Mouse (Mus musculus): Measurements from ENCODE around the gene Sgcg. TPM values are rescaled to one million over a fixed set of nuclear protein-coding genes. Genes with fewer than 3 reads are reported as not detected.
A peak's percentile ranks its signal among the peaks of the same experiment; 100 is the strongest.

Gene Sgcg
- not detected in 2 replicates for total RNA-seq (2015)
- not detected in 2 replicates for total RNA-seq (2017)

GRCm38 (mm10) chr14:61258352-61258751 is at the start of gene Sgcg:
Gene Sgcg (minus strand): TSS chr14:61258490.
- ATAC-seq (ENCODE audit: poor library complexity, severe bottlenecking): no peak

GRCm38 (mm10) chr14:61303969-61304609 is 45.8 kb upstream of the Sgcg start:
- no peak for ATAC-seq (ENCODE audit: poor library complexity, severe bottlenecking)

- ATAC-seq (ENCODE audit: poor library complexity, severe bottlenecking): peak; percentile 79
Measured at GRCm38 (mm10) chr14:61302428-61302827, 44.1 kb upstream of the Sgcg start.

GRCm38 (mm10) chr14:61301323-61301722 is 43.0 kb upstream of the Sgcg start:
- peak; percentile 67 for ATAC-seq (ENCODE audit: poor library complexity, severe bottlenecking)

- ATAC-seq (ENCODE audit: poor library complexity, severe bottlenecking): no peak
Measured at GRCm38 (mm10) chr14:61299810-61300209, 41.5 kb upstream of the Sgcg start.

GRCm38 (mm10) chr14:61294738-61295079 is 36.4 kb upstream of the Sgcg start:
- peak; percentile 74 for ATAC-seq (ENCODE audit: poor library complexity, severe bottlenecking)

- peak; percentile 91 for ATAC-seq (ENCODE audit: poor library complexity, severe bottlenecking)
Measured at GRCm38 (mm10) chr14:61293884-61294737, 35.8 kb upstream of the Sgcg start.

GRCm38 (mm10) chr14:61290664-61291063 is 32.4 kb upstream of the Sgcg start:
- ATAC-seq (ENCODE audit: poor library complexity, severe bottlenecking): no peak

- peak; percentile 86 for ATAC-seq (ENCODE audit: poor library complexity, severe bottlenecking)
Measured at GRCm38 (mm10) chr14:61288606-61289286, 30.5 kb upstream of the Sgcg start.

- ATAC-seq (ENCODE audit: poor library complexity, severe bottlenecking): peak; percentile 49; the same call in 1 of the 2 replicates
Measured at GRCm38 (mm10) chr14:61278676-61279300, 20.5 kb upstream of the Sgcg start.

GRCm38 (mm10) chr14:61277285-61277684 is 19.0 kb upstream of the Sgcg start:
- peak; percentile 69 for ATAC-seq (ENCODE audit: poor library complexity, severe bottlenecking)

- ATAC-seq (ENCODE audit: poor library complexity, severe bottlenecking): no peak
Measured at GRCm38 (mm10) chr14:61274414-61275198, 16.3 kb upstream of the Sgcg start.

GRCm38 (mm10) chr14:61267908-61268475 is 9.7 kb upstream of the Sgcg start:
- ATAC-seq (ENCODE audit: poor library complexity, severe bottlenecking): no peak

- ATAC-seq (ENCODE audit: poor library complexity, severe bottlenecking): no peak
Measured at GRCm38 (mm10) chr14:61259084-61259483, 794 bp upstream of the Sgcg start.

GRCm38 (mm10) chr14:61252596-61253388 is 5.5 kb downstream of the Sgcg start:
- ATAC-seq (ENCODE audit: poor library complexity, severe bottlenecking): no peak

- no peak for ATAC-seq (ENCODE audit: poor library complexity, severe bottlenecking)
Measured at GRCm38 (mm10) chr14:61246444-61246843, 11.8 kb downstream of the Sgcg start.

GRCm38 (mm10) chr14:61242611-61243010 is 15.7 kb downstream of the Sgcg start:
- no peak for ATAC-seq (ENCODE audit: poor library complexity, severe bottlenecking)

- no peak for ATAC-seq (ENCODE audit: poor library complexity, severe bottlenecking)
Measured at GRCm38 (mm10) chr14:61238751-61239150, 19.5 kb downstream of the Sgcg start.

GRCm38 (mm10) chr14:61237101-61237654 is 21.1 kb downstream of the Sgcg start:
- ATAC-seq (ENCODE audit: poor library complexity, severe bottlenecking): no peak
